Mouse (Mus musculus): ENCODE results near the gene Gm1527. TPM values are rescaled to one million over a fixed set of nuclear protein-coding genes. Genes with fewer than 3 reads are reported as not detected.
"Not testable (repeated sequence)": the region's sequence is repeated elsewhere in the genome, so short reads cannot be mapped to it uniquely, and the experiment has no call there.

The Gm1527 gene
- not detected in 2 replicates for polyA plus RNA-seq (2014; fragmentation: Nextera tagmentation; extraction: Ambion mirVana)

DNA sequence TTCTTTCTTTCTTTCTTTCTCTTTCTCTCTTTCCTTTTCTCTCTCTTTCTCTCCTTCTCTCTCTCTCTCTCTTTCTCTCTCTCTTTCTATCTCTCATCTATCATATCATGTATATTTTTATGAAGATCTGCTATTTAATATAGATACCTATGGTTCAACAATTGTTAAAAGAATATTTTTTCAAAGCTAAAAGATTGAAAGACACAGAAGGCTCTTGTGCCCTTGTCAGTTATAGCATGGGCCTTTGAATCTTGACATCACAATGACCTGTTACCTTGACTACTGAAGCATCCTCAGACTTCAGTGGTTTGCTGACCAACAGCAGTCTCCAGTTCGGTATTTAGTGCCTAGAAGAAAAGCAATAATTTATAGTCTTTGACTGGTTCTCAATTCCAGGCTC lies at the start of gene Gm1527:
Gene Gm1527 (plus strand): TSS at position 301 of the 400 bp plus-strand sequence.
- WGBS: 67% methylated on average over 1 of the region's 1 CpGs
- no peaks in the 10 kb centered on the region for H3K36me3 ChIP-seq (ENCODE audit: control insufficient read depth, insufficient read depth, low read length)
- no peak for DNase-seq (ENCODE audit: low spot score)
- no peaks in the 10 kb centered on the region for H3K4me1 ChIP-seq (ENCODE audit: control insufficient read depth, insufficient read depth, low read length)
- H3K9me3 ChIP-seq (ENCODE audit: control insufficient read depth, low read length): no peaks in the 10 kb centered on the region
- no peak within 1 kb of the TSS for H3K27ac ChIP-seq (replicated peaks; ENCODE audit: low read depth, low read length)
- no peaks in the 10 kb centered on the region for H3K27me3 ChIP-seq (ENCODE audit: control insufficient read depth, insufficient read depth, low read length)
- no peak within 1 kb of the TSS for H3K9ac ChIP-seq (ENCODE audit: low read length)
- no peak for ATAC-seq (ENCODE audit: insufficient number of reproducible peaks, low FRiP score, low TSS enrichment, low read depth)
- H3K4me2 ChIP-seq (ENCODE audit: low read depth, severe bottlenecking): no peak within 1 kb of the TSS
- H3K4me3 ChIP-seq (ENCODE audit: low read depth, low read length): no peak within 1 kb of the TSS

DNA sequence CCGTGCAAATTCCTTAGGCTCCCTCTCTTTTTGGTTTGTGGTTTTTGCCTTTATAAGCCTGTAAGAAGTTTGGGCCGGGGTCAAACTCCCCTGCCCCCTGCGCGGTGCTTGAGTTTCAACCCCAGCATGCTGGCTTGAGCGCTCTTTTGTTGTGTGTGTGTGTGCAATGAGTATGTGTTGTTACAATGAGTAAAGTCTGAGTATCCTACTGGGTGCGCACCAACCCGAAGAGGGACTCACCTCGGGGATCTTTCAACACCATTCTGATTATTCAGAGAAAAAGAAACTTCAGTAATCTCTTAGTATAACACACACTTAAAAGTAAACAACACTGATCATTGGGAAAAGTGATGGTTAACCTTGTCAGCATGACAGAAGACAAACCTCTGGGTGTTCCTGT lies 49.2 kb upstream of the Gm1527 start:
- no peak overlapping the region for H3K27ac ChIP-seq (replicated peaks; ENCODE audit: low read depth, low read length)
- H3K27me3 ChIP-seq (ENCODE audit: control insufficient read depth, insufficient read depth, low read length): no peaks in the 10 kb centered on the region
- no peak overlapping the region for H3K9ac ChIP-seq (ENCODE audit: low read length)
- H3K36me3 ChIP-seq (ENCODE audit: control insufficient read depth, insufficient read depth, low read length): no peaks in the 10 kb centered on the region
- WGBS: 37% methylated on average over 8 of the region's 8 CpGs
- no peak overlapping the region for H3K4me3 ChIP-seq (ENCODE audit: low read depth, low read length)
- no peaks in the 10 kb centered on the region for H3K9me3 ChIP-seq (ENCODE audit: control insufficient read depth, low read length)
- ATAC-seq (ENCODE audit: insufficient number of reproducible peaks, low FRiP score, low TSS enrichment, low read depth) (no peak), DNase-seq (ENCODE audit: low spot score) (no peak)
- no peak overlapping the region for H3K4me2 ChIP-seq (ENCODE audit: low read depth, severe bottlenecking)
- H3K4me1 ChIP-seq (ENCODE audit: control insufficient read depth, insufficient read depth, low read length): no peaks in the 10 kb centered on the region

DNA sequence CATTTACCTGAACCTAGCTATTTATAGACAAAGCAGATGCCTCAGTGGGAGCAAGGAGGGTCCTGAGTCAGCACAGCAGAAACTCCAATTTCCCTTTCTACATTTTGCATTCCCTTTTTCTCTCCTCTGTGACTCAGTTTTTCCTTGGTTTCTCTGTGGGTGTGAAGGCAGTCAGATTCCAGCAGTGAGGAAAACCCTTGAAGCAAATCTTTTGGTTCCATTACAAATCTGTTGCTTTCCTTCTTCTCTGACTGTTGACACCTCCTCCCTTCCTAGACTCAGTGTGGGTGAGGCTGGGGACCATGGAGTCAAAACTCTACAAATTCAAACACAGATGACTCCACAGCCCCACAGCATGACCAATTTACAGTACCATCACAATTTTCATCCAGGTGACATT lies 45.3 kb upstream of the Gm1527 start:
- no peak overlapping the region for H3K4me3 ChIP-seq (ENCODE audit: low read depth, low read length)
- no peak overlapping the region for H3K9ac ChIP-seq (ENCODE audit: low read length)
- no peaks in the 10 kb centered on the region for H3K36me3 ChIP-seq (ENCODE audit: control insufficient read depth, insufficient read depth, low read length)
- H3K9me3 ChIP-seq (ENCODE audit: control insufficient read depth, low read length): no peaks in the 10 kb centered on the region
- no peak overlapping the region for H3K27ac ChIP-seq (replicated peaks; ENCODE audit: low read depth, low read length)
- DNase-seq (ENCODE audit: low spot score) (no peak), ATAC-seq (ENCODE audit: insufficient number of reproducible peaks, low FRiP score, low TSS enrichment, low read depth) (no peak)
- H3K4me1 ChIP-seq (ENCODE audit: control insufficient read depth, insufficient read depth, low read length): no peaks in the 10 kb centered on the region
- no peak overlapping the region for H3K4me2 ChIP-seq (ENCODE audit: low read depth, severe bottlenecking)
- no peaks in the 10 kb centered on the region for H3K27me3 ChIP-seq (ENCODE audit: control insufficient read depth, insufficient read depth, low read length)

DNA sequence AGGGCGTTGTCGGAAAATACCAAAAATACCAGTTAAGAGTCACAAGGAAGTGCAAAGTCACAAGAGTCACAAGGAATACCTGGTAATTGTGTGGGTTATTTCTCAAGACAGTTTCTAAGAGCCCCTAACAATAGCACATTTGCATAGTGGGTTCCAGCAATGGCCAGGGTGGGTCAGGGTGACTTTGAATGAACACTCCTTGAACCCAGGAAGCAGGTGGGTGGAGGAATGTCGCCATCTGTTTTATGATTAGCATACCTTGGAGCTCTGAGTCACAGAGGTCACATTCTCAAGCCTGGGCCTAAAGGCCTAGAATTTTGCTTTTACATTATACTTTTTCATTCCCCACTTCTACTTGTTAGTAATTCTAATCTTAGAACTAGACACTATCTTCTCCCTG lies 40.2 kb upstream of the Gm1527 start:
- DNase-seq (ENCODE audit: low spot score); H3K9ac ChIP-seq (ENCODE audit: low read length); H3K4me2 ChIP-seq (ENCODE audit: low read depth, severe bottlenecking); H3K4me1 ChIP-seq (ENCODE audit: control insufficient read depth, insufficient read depth, low read length); ATAC-seq (ENCODE audit: insufficient number of reproducible peaks, low FRiP score, low TSS enrichment, low read depth); H3K4me3 ChIP-seq (ENCODE audit: low read depth, low read length); H3K36me3 ChIP-seq (ENCODE audit: control insufficient read depth, insufficient read depth, low read length); H3K27me3 ChIP-seq (ENCODE audit: control insufficient read depth, insufficient read depth, low read length); H3K27ac ChIP-seq (replicated peaks; ENCODE audit: low read depth, low read length); H3K9me3 ChIP-seq (ENCODE audit: control insufficient read depth, low read length): not testable (repeated sequence)
- 82% methylated on average over 3 of the region's 3 CpGs for WGBS

DNA sequence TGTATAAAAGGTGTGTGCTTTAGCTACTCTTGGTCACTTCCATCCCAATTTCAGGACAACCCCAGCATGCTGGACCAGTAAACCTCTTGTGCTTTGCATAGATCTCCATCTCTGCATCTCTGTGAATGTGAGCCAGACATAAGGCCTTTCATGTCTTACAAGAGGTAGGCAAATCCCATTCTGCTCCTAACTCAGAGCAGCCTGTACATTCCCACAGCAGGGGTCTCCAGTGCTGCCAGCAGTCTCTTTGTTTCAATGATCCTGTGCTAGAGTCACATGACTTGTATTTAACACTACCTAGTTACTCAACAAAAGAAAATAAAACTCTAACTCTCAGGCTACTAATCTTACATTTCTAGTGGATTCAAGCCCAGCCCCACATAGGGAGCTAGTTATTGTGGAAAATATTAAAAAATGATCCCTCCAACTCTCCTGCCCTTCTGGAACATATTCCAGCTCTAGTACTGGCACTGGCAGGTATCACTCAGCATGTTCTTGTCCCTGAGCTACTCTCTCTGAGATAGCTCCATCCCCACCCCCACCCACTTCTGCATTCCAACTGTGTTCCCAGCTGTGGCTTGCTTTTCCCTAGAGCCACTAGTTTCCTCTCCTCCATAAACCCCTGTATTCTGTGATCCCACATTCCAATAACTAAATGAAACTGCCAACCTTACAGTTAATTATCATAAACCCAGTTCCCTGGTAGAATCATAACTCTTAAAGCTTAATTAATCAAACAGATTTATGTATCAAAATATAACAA lies 32.6 kb upstream of the Gm1527 start:
- H3K27ac ChIP-seq (replicated peaks; ENCODE audit: low read depth, low read length); H3K9me3 ChIP-seq (ENCODE audit: control insufficient read depth, low read length); H3K36me3 ChIP-seq (ENCODE audit: control insufficient read depth, insufficient read depth, low read length); DNase-seq (ENCODE audit: low spot score); H3K4me2 ChIP-seq (ENCODE audit: low read depth, severe bottlenecking); H3K27me3 ChIP-seq (ENCODE audit: control insufficient read depth, insufficient read depth, low read length); H3K4me3 ChIP-seq (ENCODE audit: low read depth, low read length); H3K9ac ChIP-seq (ENCODE audit: low read length); H3K4me1 ChIP-seq (ENCODE audit: control insufficient read depth, insufficient read depth, low read length); ATAC-seq (ENCODE audit: insufficient number of reproducible peaks, low FRiP score, low TSS enrichment, low read depth): not testable (repeated sequence)

DNA sequence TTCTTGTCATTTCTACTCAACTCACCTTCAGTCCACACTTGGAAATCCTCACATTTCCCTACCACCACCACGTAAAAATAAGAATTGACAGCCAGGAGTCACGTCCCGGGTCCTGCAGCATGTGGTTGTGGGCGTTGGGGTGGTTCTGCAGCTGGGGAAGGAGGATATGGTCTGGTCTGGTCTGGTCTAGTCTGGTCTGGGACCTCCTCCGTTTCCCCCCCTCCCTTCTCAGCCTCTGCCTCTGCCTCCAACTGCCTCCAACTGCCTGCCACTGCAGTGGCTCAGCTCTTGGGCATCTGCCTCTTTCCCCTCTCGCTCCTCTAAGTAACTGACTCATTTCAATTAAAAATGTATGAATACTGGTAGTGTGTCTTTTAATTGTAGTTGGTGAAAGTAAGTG lies 4.5 kb downstream of the Gm1527 start:
- H3K4me3 ChIP-seq (ENCODE audit: low read depth, low read length); H3K4me2 ChIP-seq (ENCODE audit: low read depth, severe bottlenecking); H3K4me1 ChIP-seq (ENCODE audit: control insufficient read depth, insufficient read depth, low read length); H3K9ac ChIP-seq (ENCODE audit: low read length); H3K27ac ChIP-seq (replicated peaks; ENCODE audit: low read depth, low read length); H3K36me3 ChIP-seq (ENCODE audit: control insufficient read depth, insufficient read depth, low read length); ATAC-seq (ENCODE audit: insufficient number of reproducible peaks, low FRiP score, low TSS enrichment, low read depth); H3K9me3 ChIP-seq (ENCODE audit: control insufficient read depth, low read length); DNase-seq (ENCODE audit: low spot score); H3K27me3 ChIP-seq (ENCODE audit: control insufficient read depth, insufficient read depth, low read length): not testable (repeated sequence)
- WGBS: 65% methylated on average over 6 of the region's 6 CpGs

DNA sequence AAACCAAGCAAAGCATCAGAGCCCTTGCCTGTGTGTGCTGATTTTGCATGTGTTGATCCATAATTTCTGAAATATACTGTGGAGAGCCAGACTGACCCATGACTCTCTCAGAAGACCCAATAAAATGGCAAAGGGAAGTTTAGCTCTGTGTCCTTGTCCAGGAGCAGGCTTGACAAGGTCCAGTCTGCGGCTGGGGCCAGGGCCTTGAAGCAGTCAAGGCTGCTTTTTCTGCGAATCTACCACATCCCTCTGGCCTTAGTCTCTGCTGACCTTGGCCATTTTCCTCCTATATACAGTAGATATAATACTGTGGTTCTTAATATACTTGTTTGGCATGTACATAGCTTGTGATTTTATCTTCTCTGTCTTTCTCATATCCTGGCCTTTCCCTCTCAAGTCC lies 73.5 kb downstream of the Gm1527 start:
- H3K4me2 ChIP-seq (ENCODE audit: low read depth, severe bottlenecking): no peak overlapping the region
- no peaks in the 10 kb centered on the region for H3K9me3 ChIP-seq (ENCODE audit: control insufficient read depth, low read length)
- H3K27ac ChIP-seq (replicated peaks; ENCODE audit: low read depth, low read length): no peak overlapping the region
- H3K4me3 ChIP-seq (ENCODE audit: low read depth, low read length): no peak overlapping the region
- 93% methylated on average over 2 of the region's 2 CpGs for WGBS
- H3K36me3 ChIP-seq (ENCODE audit: control insufficient read depth, insufficient read depth, low read length): no peaks in the 10 kb centered on the region
- no peak for DNase-seq (ENCODE audit: low spot score)
- ATAC-seq (ENCODE audit: insufficient number of reproducible peaks, low FRiP score, low TSS enrichment, low read depth): no peak
- no peaks in the 10 kb centered on the region for H3K27me3 ChIP-seq (ENCODE audit: control insufficient read depth, insufficient read depth, low read length)
- no peaks in the 10 kb centered on the region for H3K4me1 ChIP-seq (ENCODE audit: control insufficient read depth, insufficient read depth, low read length)
- H3K9ac ChIP-seq (ENCODE audit: low read length): no peak overlapping the region

DNA sequence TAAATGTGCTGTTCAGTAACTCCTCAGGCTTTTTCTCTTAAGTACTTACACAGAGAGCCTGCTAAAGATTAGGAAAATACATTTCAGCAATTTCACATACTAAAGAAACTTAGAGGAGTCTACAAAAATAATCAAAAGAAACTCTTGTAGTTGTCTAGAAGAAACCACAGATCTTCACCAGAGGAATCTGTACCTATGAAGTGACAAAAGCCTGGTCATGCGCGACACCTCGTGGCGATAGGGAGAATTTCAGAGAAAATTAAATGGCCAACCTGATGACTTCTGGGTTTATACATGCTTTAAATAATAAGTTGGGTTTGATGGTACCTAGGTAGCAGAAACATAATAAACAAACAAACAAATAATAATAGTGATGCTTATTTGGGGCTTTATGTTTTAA lies 76.4 kb downstream of the Gm1527 start:
- H3K9ac ChIP-seq (ENCODE audit: low read length): no peak overlapping the region
- no peak overlapping the region for H3K27ac ChIP-seq (replicated peaks; ENCODE audit: low read depth, low read length)
- no peaks in the 10 kb centered on the region for H3K27me3 ChIP-seq (ENCODE audit: control insufficient read depth, insufficient read depth, low read length)
- ATAC-seq (ENCODE audit: insufficient number of reproducible peaks, low FRiP score, low TSS enrichment, low read depth) (no peak), DNase-seq (ENCODE audit: low spot score) (peak; percentile 64)
- no peak overlapping the region for H3K4me2 ChIP-seq (ENCODE audit: low read depth, severe bottlenecking)
- no peaks in the 10 kb centered on the region for H3K36me3 ChIP-seq (ENCODE audit: control insufficient read depth, insufficient read depth, low read length)
- H3K4me3 ChIP-seq (ENCODE audit: low read depth, low read length): no peak overlapping the region
- no peaks in the 10 kb centered on the region for H3K4me1 ChIP-seq (ENCODE audit: control insufficient read depth, insufficient read depth, low read length)
- under 1% methylated on average over 4 of the region's 4 CpGs for WGBS
- H3K9me3 ChIP-seq (ENCODE audit: control insufficient read depth, low read length): no peaks in the 10 kb centered on the region

Data from limb, embryonic 11.5 days (tissue).